8 mouse cellular contexts compared by ENCODE assay signal in genomic region chr10:42679586-42679985, GRCm38 (mm10).
DNase-seq lines count a peak whose midpoint lies in the region; ATAC-seq and TF ChIP-seq lines count a peak whose summit lies in the region.

No protein-coding gene starts in this region.

- no peaks in the 10 kb centered on the region for H3K9me3 ChIP-seq in hindbrain, embryonic 15.5 days
- H3K9me3 ChIP-seq in midbrain, embryonic 15.5 days: no peaks in the 10 kb centered on the region

- no peak for ATAC-seq in hindbrain, embryonic 15.5 days (ENCODE audit: low FRiP score, low read depth)
- ATAC-seq in midbrain, embryonic 15.5 days (replicated peaks): no peak

- peak overlapping the region; percentile 88 for H3K4me3 ChIP-seq in liver, adult 2 months (ENCODE audit: insufficient read depth, low read depth, low read length)
- peak overlapping the region; percentile 89 for H3K4me3 ChIP-seq in brown adipose tissue, adult 24 weeks (ENCODE audit: insufficient read depth, low read depth, low read length)
- H3K4me3 ChIP-seq in hindbrain, embryonic 15.5 days: peak overlapping the region; percentile 74
- H3K4me3 ChIP-seq in midbrain, embryonic 15.5 days: peak overlapping the region; percentile 86

- TF ChIP-seq CTCF in liver, adult 2 months (IDR thresholded peaks at IDR 0.05; ENCODE audit: low read depth, low read length): no peak

- no peak overlapping the region for H3K27ac ChIP-seq in liver, adult 2 months (replicated peaks; ENCODE audit: insufficient read depth, low read depth, low read length)
- H3K27ac ChIP-seq in brown adipose tissue, adult 24 weeks (replicated peaks; ENCODE audit: low read depth, low read length): no peak overlapping the region
- no peak overlapping the region for H3K27ac ChIP-seq in hindbrain, embryonic 15.5 days (replicated peaks)
- no peak overlapping the region for H3K27ac ChIP-seq in midbrain, embryonic 15.5 days

- peak overlapping the region; percentile 73 for H3K4me2 ChIP-seq in hindbrain, embryonic 15.5 days
- H3K4me2 ChIP-seq in midbrain, embryonic 15.5 days: peak overlapping the region; percentile 59

- H3K9ac ChIP-seq in liver, adult 2 months (ENCODE audit: low read depth, low read length): peak overlapping the region; percentile 92
- H3K9ac ChIP-seq in hindbrain, embryonic 15.5 days: peak overlapping the region; percentile 59; the same call in 1 of the 2 replicates
- peak overlapping the region; percentile 87 for H3K9ac ChIP-seq in midbrain, embryonic 15.5 days

- H3K27me3 ChIP-seq in liver, adult 2 months (ENCODE audit: control insufficient read depth, insufficient read depth, low read length): no peaks in the 10 kb centered on the region
- no peaks in the 10 kb centered on the region for H3K27me3 ChIP-seq in hindbrain, embryonic 15.5 days
- no peaks in the 10 kb centered on the region for H3K27me3 ChIP-seq in midbrain, embryonic 15.5 days (replicated peaks)

- whole genome bisulfite sequencing in liver, adult 2 months: 19% methylated on average over 10 of the region's 10 CpGs
- 12% methylated on average over 10 of the region's 10 CpGs for WGBS in hindbrain, embryonic 15.5 days
- WGBS in midbrain, embryonic 15.5 days: 8% methylated on average over 10 of the region's 10 CpGs

- peak; percentile 17 for DNase-seq in liver, adult 2 months (ENCODE audit: extremely low read depth, low read depth, low spot score)
- DNase-seq in liver: no peak
- no peak for DNase-seq in layer of hippocampus, adult 18-20 months (ENCODE audit: low spot score in 2 of 2)
- no peak for DNase-seq in thymus, postnatal 10 days (ENCODE audit: low spot score in 2 of 2)
- DNase-seq in cerebellum, adult 9-10 months: no peak

- peaks cover 4% of the 10 kb centered on the region; the same call in 1 of the 2 replicates for H3K36me3 ChIP-seq in liver, adult 2 months (ENCODE audit: control insufficient read depth, insufficient read depth, low read length)
- H3K36me3 ChIP-seq in hindbrain, embryonic 15.5 days: peaks cover 9% of the 10 kb centered on the region
- H3K36me3 ChIP-seq in midbrain, embryonic 15.5 days (replicated peaks): peaks cover 7% of the 10 kb centered on the region; the same call in 1 of the 2 replicates

- TF ChIP-seq POLR2A in liver, adult 2 months (IDR thresholded peaks at IDR 0.05; ENCODE audit: extremely low read depth, insufficient read depth, low read length): no peak

- peaks cover 5% of the 10 kb centered on the region; the same call in 1 of the 2 replicates for H3K79me2 ChIP-seq in liver, adult 2 months (ENCODE audit: control insufficient read depth, insufficient read depth, low read length)

- H3K4me1 ChIP-seq in liver, adult 2 months (ENCODE audit: control insufficient read depth, insufficient read depth, low read length): peaks cover 7% of the 10 kb centered on the region; the same call in 1 of the 2 replicates
- H3K4me1 ChIP-seq in brown adipose tissue, adult 24 weeks (ENCODE audit: control insufficient read depth, insufficient read depth, insufficient read length, low read length): peaks cover 8% of the 10 kb centered on the region; the same call in 1 of the 2 replicates
- peaks cover 16% of the 10 kb centered on the region for H3K4me1 ChIP-seq in hindbrain, embryonic 15.5 days (replicated peaks)
- H3K4me1 ChIP-seq in midbrain, embryonic 15.5 days: peaks cover 13% of the 10 kb centered on the region
